ENCODE assay signal across 24 mouse cellular contexts in the genomic region with DNA sequence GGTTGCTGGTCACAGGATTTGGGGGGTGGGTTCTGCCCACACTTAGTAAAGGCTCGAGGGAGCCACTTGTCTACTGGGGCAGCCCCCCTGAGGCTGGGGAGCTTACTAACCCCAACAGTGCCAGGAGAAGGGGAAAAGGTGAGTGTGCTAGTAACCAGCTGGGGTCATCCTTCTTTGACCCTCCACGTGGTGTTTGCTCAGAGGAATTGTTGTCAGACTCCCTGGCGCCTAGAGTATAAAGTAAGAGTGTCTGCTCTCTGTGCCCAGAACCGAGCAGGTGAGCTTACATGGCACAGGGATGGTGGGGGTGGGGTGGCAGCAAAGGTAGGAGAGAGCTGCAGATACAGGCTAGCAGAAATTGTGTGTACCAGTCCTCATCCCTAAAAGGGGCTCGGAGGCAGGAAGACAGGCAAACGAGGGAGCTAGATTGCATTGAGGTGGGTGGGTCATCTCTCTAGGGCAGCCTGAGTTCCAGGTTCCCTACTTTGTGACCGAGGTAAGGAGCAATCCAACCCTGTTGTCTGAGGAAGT. TPM values are rescaled to one million over a fixed set of nuclear protein-coding genes. Genes with fewer than 3 reads are reported as not detected.
"Had no signal": no experiment of that assay in that cellular context is flagged by ENCODE, and none has a peak within 500 bp of the region (broad histone marks: within the 10 kb centered on the region; RNA-seq: fewer than 3 reads in every experiment).

A gene (plus strand): TSS at position 291 of the 531 bp plus-strand sequence.

- H3K9ac ChIP-seq: lung, embryonic 15.5 days; midbrain, embryonic 15.5 days; neural tube, embryonic 12.5 days; stomach, embryonic 15.5 days had no signal

- H3K4me1 ChIP-seq: lung, embryonic 15.5 days had no signal

- H3K36me3 ChIP-seq: lung, embryonic 15.5 days; midbrain, embryonic 13.5 days; midbrain, embryonic 15.5 days; neural tube, embryonic 12.5 days; stomach, embryonic 15.5 days had no signal

- H3K9me3 ChIP-seq: lung, embryonic 15.5 days; megakaryocyte, embryonic 14.5 days; midbrain, embryonic 13.5 days; midbrain, embryonic 15.5 days; neural tube, embryonic 12.5 days; stomach, embryonic 15.5 days had no signal

- ATAC-seq: lung, postnatal 0 days; midbrain, embryonic 13.5 days; midbrain, embryonic 15.5 days had no signal

- H3K4me3 ChIP-seq: lung, embryonic 15.5 days; midbrain, embryonic 13.5 days; midbrain, embryonic 15.5 days; neural tube, embryonic 12.5 days; stomach, embryonic 15.5 days had no signal

- H3K27ac ChIP-seq: lung, embryonic 15.5 days; macrophage; midbrain, embryonic 13.5 days; midbrain, embryonic 15.5 days; neural tube, embryonic 12.5 days; stomach, embryonic 15.5 days; stomach, postnatal 0 days had no signal

- H3K4me2 ChIP-seq: lung, embryonic 15.5 days; midbrain, embryonic 11.5 days; midbrain, embryonic 13.5 days; midbrain, embryonic 15.5 days; stomach, embryonic 15.5 days had no signal

- DNase-seq: lung, adult 2 months; lung, postnatal 14 days; lung, postnatal 36 days; right cerebral cortex, postnatal 14 days; thymus, adult 2 months; thymus, postnatal 25 days; thymus, postnatal 4 days had no signal

RNA-seq across cellular contexts. Expression of the gene that starts here (rescaled TPM):
- total RNA-seq: megakaryocyte progenitor cell, adult 5-6 weeks; midbrain, postnatal 0 days; monocyte, adult 5-6 weeks; neutrophil, adult 5-6 weeks had no signal
- polyA plus RNA-seq: lung, embryonic 15.5 days; macrophage; midbrain, embryonic 13.5 days; midbrain, embryonic 15.5 days; midbrain, postnatal 0 days; neural tube, embryonic 12.5 days; neural tube, embryonic 14.5 days; testis, adult 2 months; urinary bladder, adult 2 months had no signal
